Mouse (Mus musculus) kidney, adult 10 weeks (tissue): ENCODE measurements around the gene Foxd1. TPM values are rescaled to one million over a fixed set of nuclear protein-coding genes. Genes with fewer than 3 reads are reported as not detected.

Experiments used
- polyA plus RNA-seq: library from polyadenylated mRNA; stranded (reverse); fragments of 350-450 nt; fragmentation: Illumina TruSeq; extraction: RNeasy Lipid Tissue Mini Kit (QIAGEN cat#74804); gene quantifications from one replicate; pipeline ENCODE4 v1.2.3, GENCODE M21; 2014; ENCODE audit warnings: low read depth, low replicate concordance

Foxd1 gene
- 0.97 TPM for polyA plus RNA-seq

DNA sequence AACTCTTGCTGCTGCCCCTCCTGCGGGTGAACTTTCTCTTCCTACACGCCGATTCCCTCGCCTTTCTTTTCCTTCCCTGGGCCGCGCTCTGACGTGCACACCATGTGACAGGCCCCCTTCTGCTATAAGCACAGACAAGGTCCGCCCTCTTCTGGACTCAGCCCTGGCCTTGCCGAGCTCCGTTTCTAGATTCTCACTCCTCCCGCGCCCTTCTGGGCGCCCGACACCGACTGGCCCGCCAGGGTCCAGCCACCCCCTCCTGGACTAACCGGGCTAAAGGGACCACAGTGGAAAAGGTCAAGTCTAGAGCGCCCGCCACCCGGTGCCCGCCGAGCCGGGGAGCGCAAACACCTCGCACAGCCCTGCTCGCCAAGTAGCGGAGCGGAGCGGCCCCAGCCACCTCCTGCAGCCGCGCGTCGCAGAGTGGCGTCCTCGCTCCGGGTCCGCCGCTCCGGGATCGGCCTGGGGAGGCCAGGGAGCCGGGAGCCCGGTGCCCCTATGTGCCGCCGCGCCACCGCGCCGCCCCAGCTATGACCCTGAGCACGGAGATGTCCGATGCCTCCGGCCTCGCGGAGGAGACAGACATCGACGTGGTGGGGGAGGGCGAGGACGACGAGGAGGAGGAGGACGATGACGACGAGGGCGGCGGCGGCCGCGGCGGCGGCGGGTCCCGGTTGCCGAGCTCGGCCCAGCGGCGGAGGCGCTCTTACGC lies at the start of gene Foxd1:
Gene Foxd1, plus strand, starts transcription at position 153 of the 712 bp plus-strand sequence.

DNA sequence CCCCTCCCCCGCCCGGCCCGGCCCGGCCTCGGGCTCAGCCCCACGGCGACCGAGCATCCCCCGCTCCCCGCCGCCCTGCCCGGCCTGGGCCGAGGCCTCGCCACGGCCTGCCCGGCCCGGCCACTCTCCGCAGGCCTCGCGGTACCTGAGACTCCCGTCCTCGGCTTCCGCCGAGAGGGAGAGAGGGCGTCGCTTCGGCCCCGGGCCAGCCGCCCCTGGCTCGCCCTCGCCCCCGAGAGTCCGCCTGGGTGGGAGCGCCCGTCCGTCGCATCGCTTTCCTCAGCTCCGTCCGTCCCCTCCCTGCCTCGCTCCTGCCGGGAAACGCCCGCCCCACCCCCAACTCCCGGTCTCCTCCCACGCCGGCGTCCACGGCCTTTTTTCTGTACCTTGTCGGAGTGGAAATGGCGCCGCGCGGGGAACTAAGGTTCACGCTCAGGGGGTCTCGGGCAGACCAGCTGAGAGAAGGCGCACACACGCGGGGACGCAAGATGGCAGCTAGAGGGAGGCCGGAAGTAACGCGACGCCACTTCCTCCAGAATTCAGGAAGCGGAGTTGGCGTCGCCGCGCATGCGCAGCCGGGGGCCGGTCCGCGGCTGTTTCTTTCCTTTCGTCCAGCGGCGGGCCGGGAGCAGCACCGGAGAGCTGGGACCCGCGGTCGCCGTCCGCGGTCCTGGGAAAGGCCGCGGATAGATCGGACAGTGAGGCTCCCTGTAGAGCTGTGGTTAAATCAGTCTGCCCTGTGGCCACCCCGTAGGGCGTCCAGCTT lies 37.4 kb upstream of the Foxd1 start, which contains the start of gene Btf3:
Gene Btf3, minus strand, starts transcription at position 527 of the 766 bp plus-strand sequence.

Other genes starting within 250 kb of the Foxd1 start
- 18.0 TPM for gene Arhgef28, start 147.8 kb upstream of the Foxd1 start, polyA plus RNA-seq
- 11.3 TPM for gene Utp15, start 91.2 kb upstream of the Foxd1 start, polyA plus RNA-seq
- 22.7 TPM for gene Ankra2, start 91.2 kb upstream of the Foxd1 start, polyA plus RNA-seq
- not detected for gene Gm21976, start 74.4 kb upstream of the Foxd1 start, polyA plus RNA-seq
- gene Btf3, start 37.2 kb upstream of the Foxd1 start, polyA plus RNA-seq: 615 TPM
- 1.9 TPM for gene Gm10320, start 137.8 kb downstream of the Foxd1 start, polyA plus RNA-seq